Mouse (Mus musculus) embryonic fibroblast, embryonic 13.5 days (primary cell): ENCODE data around the gene Cdc42bpa.

Source experiments
- CTCF ChIP-seq: IDR thresholded peaks from 2 replicates; pipeline ENCODE4 v1.5.1; 2011; ENCODE audit warnings: mild to moderate bottlenecking, control low read depth, low read length, moderate library complexity, borderline replicate concordance; ENCODE audit not compliant: insufficient read depth
- POLR2A ChIP-seq: IDR thresholded peaks from 2 replicates; pipeline ENCODE4 v1.6.1; 2011; ENCODE audit warnings: low read depth, mild to moderate bottlenecking, control low read depth, low read length, moderate library complexity

GRCm38 (mm10) chr1:179953251-179953650, 7.0 kb upstream of the Cdc42bpa start:
- TF ChIP-seq POLR2A (no peak), CTCF (no peak)
